Mouse (Mus musculus): ENCODE results near the gene Ctdspl. TPM values are rescaled to one million over a fixed set of nuclear protein-coding genes. Genes with fewer than 3 reads are reported as not detected.

Ctdspl gene
- polyA plus RNA-seq, 1 experiment: 9.3 TPM

DNA sequence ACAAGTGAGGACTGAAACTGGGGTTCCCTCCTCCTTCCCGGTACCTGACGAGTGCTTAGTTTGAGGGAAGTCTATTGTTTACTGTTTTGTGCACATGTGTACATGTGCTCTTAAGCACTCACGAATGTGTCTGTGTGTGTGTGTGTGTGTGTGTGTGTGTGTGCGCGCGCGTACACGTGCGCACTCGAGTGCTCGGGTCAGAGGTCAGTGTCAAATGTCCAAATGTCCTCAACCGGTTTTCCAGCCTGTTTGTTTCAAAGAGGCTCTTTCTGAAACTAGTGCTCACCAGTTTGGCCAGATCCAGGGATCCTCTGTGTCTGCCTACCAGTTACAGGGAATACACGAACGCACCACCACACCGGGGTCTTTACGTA, 78.4 kb downstream of the Ctdspl start:
- WGBS: 97% methylated on average over 16 of the region's 16 CpGs
- Histone ChIP-seq H3K27ac (ENCODE audit: control insufficient read depth, insufficient read depth, low read length) (no peak overlapping the region), H3K27me3 (ENCODE audit: control insufficient read depth, insufficient read depth, low read length) (no peaks in the 10 kb centered on the region), H3K36me3 (ENCODE audit: control insufficient read depth, insufficient read depth, low read length) (no peaks in the 10 kb centered on the region), H3K4me3 (ENCODE audit: control insufficient read depth, insufficient read depth, low read length) (no peak overlapping the region), H3K4me1 (replicated peaks; ENCODE audit: control insufficient read depth, insufficient read depth, low read length) (peaks cover 9% of the 10 kb centered on the region; the same call in 1 of the 2 replicates)
- no peak for DNase-seq
- no peak for TF ChIP-seq POLR2A (IDR thresholded peaks at IDR 0.05; ENCODE audit: control insufficient read depth, extremely low read depth, insufficient read depth, low read length, poor library complexity)
- no peak for TF ChIP-seq CTCF (IDR thresholded peaks at IDR 0.05; ENCODE audit: borderline replicate concordance, control insufficient read depth, extremely low read depth, insufficient read depth, low read length, poor library complexity)

DNA sequence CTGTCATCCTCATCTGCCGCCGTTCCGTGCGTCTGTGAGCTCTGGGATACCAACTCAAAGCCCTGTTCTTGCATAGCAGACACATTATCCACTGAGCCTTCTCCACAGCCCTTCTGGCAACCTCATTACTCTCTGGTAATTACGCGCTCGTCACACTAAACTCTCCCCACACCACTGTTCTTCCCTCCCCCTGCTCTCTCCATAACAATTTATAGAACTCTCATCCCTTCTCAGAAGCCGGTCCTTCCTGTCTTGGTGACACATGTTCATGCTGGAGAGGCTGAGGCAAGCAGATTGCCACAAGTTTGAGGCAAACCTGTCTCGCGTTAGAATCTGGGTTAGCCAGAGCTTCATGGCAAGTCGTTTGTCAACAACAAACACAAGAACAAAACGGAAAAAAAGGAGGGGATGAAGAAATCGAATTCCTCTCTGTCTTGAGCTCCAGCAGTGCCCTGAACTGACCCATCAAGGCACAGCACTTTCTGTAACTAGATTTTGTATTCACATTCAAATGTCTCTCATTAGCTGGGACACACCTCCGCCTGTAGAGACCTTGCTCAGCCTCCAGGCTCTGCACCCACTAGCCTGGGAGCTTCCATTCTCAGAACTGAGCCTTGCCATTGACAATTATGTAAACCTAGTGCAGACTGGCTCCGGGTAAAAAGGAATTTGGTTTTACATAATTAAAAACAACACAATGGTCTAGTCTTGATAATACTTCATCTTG, 79.2 kb downstream of the Ctdspl start:
- WGBS: 95% methylated on average over 15 of the region's 15 CpGs
- TF ChIP-seq CTCF (IDR thresholded peaks at IDR 0.05; ENCODE audit: borderline replicate concordance, control insufficient read depth, extremely low read depth, insufficient read depth, low read length, poor library complexity): no peak
- no peak for TF ChIP-seq POLR2A (IDR thresholded peaks at IDR 0.05; ENCODE audit: control insufficient read depth, extremely low read depth, insufficient read depth, low read length, poor library complexity)
- H3K36me3 ChIP-seq (ENCODE audit: control insufficient read depth, insufficient read depth, low read length): no peaks in the 10 kb centered on the region

DNA sequence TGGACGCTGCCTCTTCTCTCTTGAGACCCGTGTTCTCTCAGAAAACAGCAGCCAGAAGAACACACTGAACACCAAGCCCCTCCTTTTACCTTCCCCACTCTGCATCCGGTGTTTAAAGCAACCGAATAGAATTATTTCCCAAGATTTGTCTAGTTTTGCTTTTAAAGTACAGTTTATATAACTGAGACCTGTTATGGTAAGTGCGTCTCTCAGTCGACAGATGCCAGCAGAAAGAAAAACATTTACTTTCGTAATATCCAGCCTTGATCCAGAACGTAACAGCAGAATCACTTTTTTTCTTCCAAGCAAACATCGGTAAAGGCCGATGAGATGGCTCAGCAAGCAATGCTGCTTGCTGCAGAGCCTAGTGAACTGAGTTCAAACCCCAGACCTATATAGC, 81.0 kb downstream of the Ctdspl start:
- WGBS: 93% methylated on average over 10 of the region's 10 CpGs
- H3K27me3 ChIP-seq (ENCODE audit: control insufficient read depth, insufficient read depth, low read length): no peaks in the 10 kb centered on the region
- H3K4me3 ChIP-seq (ENCODE audit: control insufficient read depth, insufficient read depth, low read length): no peak overlapping the region
- H3K4me1 ChIP-seq (replicated peaks; ENCODE audit: control insufficient read depth, insufficient read depth, low read length): no peaks in the 10 kb centered on the region
- H3K36me3 ChIP-seq (ENCODE audit: control insufficient read depth, insufficient read depth, low read length): no peaks in the 10 kb centered on the region
- H3K27ac ChIP-seq (ENCODE audit: control insufficient read depth, insufficient read depth, low read length): no peak overlapping the region
- TF ChIP-seq POLR2A (IDR thresholded peaks at IDR 0.05; ENCODE audit: control insufficient read depth, extremely low read depth, insufficient read depth, low read length, poor library complexity) (no peak), CTCF (IDR thresholded peaks at IDR 0.05; ENCODE audit: borderline replicate concordance, control insufficient read depth, extremely low read depth, insufficient read depth, low read length, poor library complexity) (no peak)
- DNase-seq: no peak

More for the DNA sequence above, 79.2 kb downstream of the Ctdspl start:
- Histone ChIP-seq H3K27me3 (ENCODE audit: control insufficient read depth, insufficient read depth, low read length) (no peaks in the 10 kb centered on the region), H3K4me3 (ENCODE audit: control insufficient read depth, insufficient read depth, low read length) (no peak overlapping the region), H3K4me1 (replicated peaks; ENCODE audit: control insufficient read depth, insufficient read depth, low read length) (peaks cover 5% of the 10 kb centered on the region; the same call in 1 of the 2 replicates), H3K27ac (ENCODE audit: control insufficient read depth, insufficient read depth, low read length) (no peak overlapping the region)
- no peak for DNase-seq

DNA sequence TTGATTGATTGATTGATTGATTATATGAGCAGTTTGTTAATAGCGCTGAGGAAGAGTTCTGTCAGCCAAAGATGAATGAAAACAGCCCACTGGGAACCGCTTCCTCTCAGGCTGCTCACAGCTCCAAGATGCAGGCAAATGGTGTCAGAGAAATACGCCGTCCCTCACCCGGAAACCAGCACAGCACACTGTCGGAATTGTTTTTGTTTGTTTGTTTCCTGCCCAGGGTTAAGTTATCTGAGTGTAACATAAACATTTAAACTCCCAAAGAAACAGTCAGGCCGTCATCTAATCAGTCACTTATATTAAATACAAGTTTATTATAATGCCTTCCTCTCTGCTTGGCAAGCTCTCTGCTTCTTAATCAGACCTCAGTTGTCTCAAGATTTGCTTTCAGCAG, 82.6 kb downstream of the Ctdspl start:
- H3K36me3 ChIP-seq (ENCODE audit: control insufficient read depth, insufficient read depth, low read length): no peaks in the 10 kb centered on the region
- TF ChIP-seq CTCF (IDR thresholded peaks at IDR 0.05; ENCODE audit: borderline replicate concordance, control insufficient read depth, extremely low read depth, insufficient read depth, low read length, poor library complexity): no peak
- TF ChIP-seq POLR2A (IDR thresholded peaks at IDR 0.05; ENCODE audit: control insufficient read depth, extremely low read depth, insufficient read depth, low read length, poor library complexity): no peak
- no peaks in the 10 kb centered on the region for H3K4me1 ChIP-seq (replicated peaks; ENCODE audit: control insufficient read depth, insufficient read depth, low read length)
- DNase-seq: no peak
- H3K27me3 ChIP-seq (ENCODE audit: control insufficient read depth, insufficient read depth, low read length): no peaks in the 10 kb centered on the region
- no peak overlapping the region for H3K27ac ChIP-seq (ENCODE audit: control insufficient read depth, insufficient read depth, low read length)
- H3K4me3 ChIP-seq (ENCODE audit: control insufficient read depth, insufficient read depth, low read length): no peak overlapping the region
- WGBS: 97% methylated on average over 7 of the region's 7 CpGs

DNA sequence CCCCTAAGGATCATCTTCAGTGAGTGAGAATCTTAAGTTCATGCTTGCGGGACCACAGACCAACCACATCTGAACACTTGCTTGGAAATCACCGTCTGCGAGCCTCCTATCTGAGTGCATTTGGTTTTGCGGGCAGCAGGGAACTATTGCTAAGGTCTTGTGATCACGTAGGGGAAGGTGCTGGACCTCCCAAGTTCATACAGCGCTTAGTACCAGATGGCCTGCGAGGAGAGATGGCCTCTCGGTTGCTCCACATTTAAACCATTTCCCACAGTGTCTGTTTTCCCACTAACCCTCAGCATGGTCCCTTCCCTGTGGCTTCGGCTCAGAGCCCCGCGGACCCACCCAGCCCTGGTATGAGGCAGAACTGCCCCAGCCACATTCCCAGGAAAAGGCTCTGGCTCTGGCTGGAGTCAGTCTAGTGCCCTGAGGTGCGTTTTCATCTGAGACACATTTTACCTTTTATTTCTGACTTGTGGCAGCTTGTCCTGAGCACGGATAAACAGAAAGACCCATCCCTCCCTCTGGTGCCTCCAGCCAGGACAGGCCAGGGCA, 84.0 kb downstream of the Ctdspl start:
- H3K4me1 ChIP-seq (replicated peaks; ENCODE audit: control insufficient read depth, insufficient read depth, low read length): no peaks in the 10 kb centered on the region
- TF ChIP-seq CTCF (IDR thresholded peaks at IDR 0.05; ENCODE audit: borderline replicate concordance, control insufficient read depth, extremely low read depth, insufficient read depth, low read length, poor library complexity) (no peak), POLR2A (IDR thresholded peaks at IDR 0.05; ENCODE audit: control insufficient read depth, extremely low read depth, insufficient read depth, low read length, poor library complexity) (no peak)

DNA sequence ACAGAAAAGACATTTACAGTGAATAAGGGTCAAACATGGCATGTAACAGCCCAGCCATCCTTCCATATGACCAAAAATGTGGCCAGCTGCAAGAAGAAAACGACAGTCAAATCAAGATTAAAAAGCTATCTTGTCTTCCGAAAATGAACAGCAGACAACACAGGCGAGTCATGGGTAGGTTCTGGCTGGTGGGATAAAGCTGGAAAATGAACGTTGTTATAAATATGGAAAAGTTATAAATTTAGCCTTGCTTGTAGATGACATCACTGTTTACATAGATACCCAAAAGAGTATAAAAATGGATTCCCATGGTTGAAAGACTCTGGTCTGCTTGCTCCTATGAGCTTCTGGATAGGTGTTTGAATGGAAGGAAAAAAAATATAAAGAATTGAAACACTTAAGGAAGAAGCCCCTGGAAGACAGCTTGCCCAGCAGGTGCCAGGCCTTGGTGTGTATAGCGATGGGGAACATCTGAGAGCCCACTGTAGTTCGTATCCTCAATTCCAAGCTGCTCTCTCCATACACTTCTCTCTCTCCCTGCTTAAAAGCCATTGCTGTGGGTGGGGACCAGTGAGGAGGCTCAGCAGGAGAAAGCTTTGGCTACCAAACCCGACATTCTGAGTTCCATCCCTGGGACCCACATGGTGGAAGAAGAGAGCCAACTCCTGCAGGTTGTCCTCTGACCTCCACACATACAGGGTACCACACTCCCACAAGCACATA, 90.7 kb downstream of the Ctdspl start:
- no peak for DNase-seq
- TF ChIP-seq POLR2A (IDR thresholded peaks at IDR 0.05; ENCODE audit: control insufficient read depth, extremely low read depth, insufficient read depth, low read length, poor library complexity) (no peak), CTCF (IDR thresholded peaks at IDR 0.05; ENCODE audit: borderline replicate concordance, control insufficient read depth, extremely low read depth, insufficient read depth, low read length, poor library complexity) (no peak)
- H3K27ac ChIP-seq (ENCODE audit: control insufficient read depth, insufficient read depth, low read length): no peak overlapping the region
- no peaks in the 10 kb centered on the region for H3K4me1 ChIP-seq (replicated peaks; ENCODE audit: control insufficient read depth, insufficient read depth, low read length)
- no peaks in the 10 kb centered on the region for H3K36me3 ChIP-seq (ENCODE audit: control insufficient read depth, insufficient read depth, low read length)
- H3K4me3 ChIP-seq (ENCODE audit: control insufficient read depth, insufficient read depth, low read length): no peak overlapping the region
- H3K27me3 ChIP-seq (ENCODE audit: control insufficient read depth, insufficient read depth, low read length): no peaks in the 10 kb centered on the region
- 95% methylated on average over 7 of the region's 7 CpGs for WGBS

More for the DNA sequence above, 84.0 kb downstream of the Ctdspl start:
- H3K36me3 ChIP-seq (ENCODE audit: control insufficient read depth, insufficient read depth, low read length): no peaks in the 10 kb centered on the region
- no peak overlapping the region for H3K4me3 ChIP-seq (ENCODE audit: control insufficient read depth, insufficient read depth, low read length)
- no peak overlapping the region for H3K27ac ChIP-seq (ENCODE audit: control insufficient read depth, insufficient read depth, low read length)
- 71% methylated on average over 13 of the region's 13 CpGs for WGBS
- no peak for DNase-seq
- H3K27me3 ChIP-seq (ENCODE audit: control insufficient read depth, insufficient read depth, low read length): no peaks in the 10 kb centered on the region
